Comparison of ENCODE assay signal across 15 mouse cellular contexts in the genomic region with DNA sequence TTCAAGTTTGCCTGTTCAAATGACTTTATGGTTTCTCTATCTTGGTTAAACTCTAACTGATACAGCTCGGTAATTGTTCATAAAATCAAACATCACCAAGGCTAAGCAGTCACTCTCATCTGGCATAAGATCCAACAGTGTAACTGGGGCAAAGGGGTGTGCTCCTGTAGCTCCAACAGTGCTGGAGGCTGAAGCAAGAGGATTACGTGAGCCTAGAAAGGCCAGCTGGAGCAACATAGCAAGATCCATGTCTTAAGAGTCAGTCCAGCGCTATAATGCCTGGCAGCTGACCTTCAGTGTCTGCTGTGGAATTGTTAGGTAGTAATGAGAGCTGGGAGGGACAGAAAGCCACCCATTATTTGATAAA. TPM values are rescaled to one million over a fixed set of nuclear protein-coding genes. Genes with fewer than 3 reads are reported as not detected.
A peak's percentile ranks its signal among the peaks of the same experiment; 100 is the strongest.
DNase-seq lines count a peak whose midpoint lies in the region; ATAC-seq and TF ChIP-seq lines count a peak whose summit lies in the region.
"Had no signal": no experiment of that assay in that cellular context is flagged by ENCODE, and none has a peak within 500 bp of the region (broad histone marks: within the 10 kb centered on the region; RNA-seq: fewer than 3 reads in every experiment).

No protein-coding gene starts in this region.

- H3K9me3 ChIP-seq in intestine, embryonic 14.5 days (ENCODE audit: control insufficient read depth, low read length), result no peaks in the 10 kb centered on the region
- no peaks in the 10 kb centered on the region for H3K9me3 ChIP-seq in stomach, embryonic 16.5 days (replicated peaks; ENCODE audit: control insufficient read depth, low read length)
- H3K9me3 ChIP-seq: G1E; hindbrain, embryonic 10.5 days; limb, embryonic 10.5 days; liver, embryonic 15.5 days; midbrain, embryonic 15.5 days had no signal

- no peak overlapping the region for H3K4me3 ChIP-seq in lung, adult 2 months (replicated peaks; ENCODE audit: extremely low read depth, low read depth, low read length)
- no peak overlapping the region for H3K4me3 ChIP-seq in intestine, embryonic 14.5 days (ENCODE audit: low read depth, low read length)
- no peak overlapping the region for H3K4me3 ChIP-seq in stomach, embryonic 16.5 days (replicated peaks; ENCODE audit: low read length)
- H3K4me3 ChIP-seq: hindbrain, embryonic 10.5 days; limb, embryonic 10.5 days; liver, embryonic 15.5 days; midbrain, embryonic 15.5 days had no signal

- H3K9ac ChIP-seq in intestine, embryonic 14.5 days (ENCODE audit: low read length), result no peak overlapping the region
- no peak overlapping the region for H3K9ac ChIP-seq in stomach, embryonic 16.5 days (ENCODE audit: low read length)
- H3K9ac ChIP-seq: liver, embryonic 15.5 days; midbrain, embryonic 15.5 days had no signal

- 0 out of 2 replicates have a peak, but pooled peaks have one; percentile 40 for ATAC-seq in intestine, embryonic 14.5 days (replicated peaks; ENCODE audit: low FRiP score, low TSS enrichment, low read depth)
- ATAC-seq in stomach, embryonic 16.5 days (ENCODE audit: insufficient read depth, low FRiP score), result peak; percentile 56; the same call in 1 of the 2 replicates
- ATAC-seq: midbrain, embryonic 15.5 days had no signal

- H3K27ac ChIP-seq in intestine, embryonic 14.5 days (ENCODE audit: low read depth), result no peak overlapping the region
- peak overlapping the region; percentile 29; the same call in 1 of the 2 replicates for H3K27ac ChIP-seq in stomach, embryonic 16.5 days (ENCODE audit: low read length)
- H3K27ac ChIP-seq: hindbrain, embryonic 10.5 days; limb, embryonic 10.5 days; liver, embryonic 15.5 days; midbrain, embryonic 15.5 days had no signal

- 60% methylated on average over 3 of the region's 3 CpGs for WGBS in lung, adult 2 months
- 73% methylated on average over 3 of the region's 3 CpGs for WGBS in intestine, embryonic 14.5 days
- 67% methylated on average over 3 of the region's 3 CpGs for WGBS in stomach, embryonic 16.5 days

- H3K4me1 ChIP-seq in lung, adult 2 months (ENCODE audit: control insufficient read depth, insufficient read depth, low read length), result peaks cover 5% of the 10 kb centered on the region
- no peaks in the 10 kb centered on the region for H3K4me1 ChIP-seq in intestine, embryonic 14.5 days (replicated peaks; ENCODE audit: control insufficient read depth, insufficient read depth, low read length)
- H3K4me1 ChIP-seq in stomach, embryonic 16.5 days (ENCODE audit: control insufficient read depth, insufficient read depth, low read length), result peaks cover 10% of the 10 kb centered on the region; the same call in 1 of the 2 replicates
- H3K4me1 ChIP-seq: hindbrain, embryonic 10.5 days; limb, embryonic 10.5 days had no signal

- intact Hi-C loops in heart, postnatal 25 days (cut with DNase I), result no loop called here

- TF ChIP-seq CTCF in lung, adult 2 months (IDR thresholded peaks at IDR 0.05; ENCODE audit: insufficient read depth, low read length), result no peak

- 0 out of 2 replicates have a peak, but pooled peaks cover 3% of the 10 kb centered on the region for H3K36me3 ChIP-seq in intestine, embryonic 14.5 days (ENCODE audit: control insufficient read depth, insufficient read depth, low read length)
- H3K36me3 ChIP-seq in stomach, embryonic 16.5 days (ENCODE audit: control insufficient read depth, insufficient read depth, low read length), result no peaks in the 10 kb centered on the region
- H3K36me3 ChIP-seq: midbrain, embryonic 15.5 days had no signal

- TF ChIP-seq POLR2A in lung, adult 2 months (IDR thresholded peaks at IDR 0.05; ENCODE audit: borderline replicate concordance, extremely low read depth, low read depth, low read length), result no peak

- H3K27me3 ChIP-seq in intestine, embryonic 14.5 days (replicated peaks; ENCODE audit: control insufficient read depth, insufficient read depth, low read length), result no peaks in the 10 kb centered on the region
- H3K27me3 ChIP-seq in stomach, embryonic 16.5 days (ENCODE audit: control insufficient read depth, insufficient read depth, low read length), result no peaks in the 10 kb centered on the region
- H3K27me3 ChIP-seq: liver, embryonic 15.5 days; midbrain, embryonic 15.5 days had no signal

- DNase-seq in heart, adult 8-10 months (ENCODE audit: low spot score), result peak; percentile 9
- no peak for DNase-seq in heart, postnatal 25 days (ENCODE audit: low spot score)
- DNase-seq in lung, postnatal 25 days (ENCODE audit: low spot score), result peak; percentile 21
- no peak for DNase-seq in lung, adult 2 months
- no peak for DNase-seq in intestine, embryonic 14.5 days (ENCODE audit: low spot score)
- DNase-seq in urinary bladder, adult 18-20 months (ENCODE audit: low spot score in 2 of 2), result no peak
- DNase-seq: right cerebral cortex, postnatal 14 days; thymus, adult 2 months had no signal

- no peak overlapping the region for H3K4me2 ChIP-seq in intestine, embryonic 14.5 days (ENCODE audit: low read length)
- H3K4me2 ChIP-seq in stomach, embryonic 16.5 days (ENCODE audit: low read depth, low read length), result no peak overlapping the region
- H3K4me2 ChIP-seq: liver, embryonic 15.5 days; midbrain, embryonic 15.5 days had no signal

RNA-seq across cellular contexts. Expression of a gene that starts 10.5 kb away (rescaled TPM):
- 10 to 100 TPM; 16.3 to 23.0 (median 21.1) TPM for total RNA-seq in heart, adult 8-10 months (2022)
- 10 to 100 TPM; 25.0 to 26.1 TPM for total RNA-seq in heart, postnatal 25 days (2021)
- polyA plus RNA-seq in lung, adult 2 months (2012; rRNA removed), result 15.2 and 20.7 TPM in 2 replicates
- 316 and 325 TPM in 2 replicates for polyA plus RNA-seq in intestine, embryonic 14.5 days (2014; fragmentation: Nextera tagmentation; extraction: Ambion mirVana)
- 216 and 218 TPM in 2 replicates for polyA plus RNA-seq in stomach, embryonic 16.5 days (2015; fragmentation: Nextera tagmentation; extraction: Ambion mirVana)

RNA-seq across cellular contexts. Expression of a gene that starts 11.0 kb away (rescaled TPM):
- total RNA-seq in heart, adult 8-10 months (2022), result 10 to 100 TPM; 13.7 to 17.9 (median 14.7) TPM
- total RNA-seq in heart, postnatal 25 days (2021), result 10 to 100 TPM; 17.2 to 18.2 TPM
- polyA plus RNA-seq in lung, adult 2 months (2012; rRNA removed), result 49.8 and 63.9 TPM in 2 replicates
- polyA plus RNA-seq in intestine, embryonic 14.5 days (2014; fragmentation: Nextera tagmentation; extraction: Ambion mirVana), result 26.1 and 29.4 TPM in 2 replicates
- 31.4 and 31.5 TPM in 2 replicates for polyA plus RNA-seq in stomach, embryonic 16.5 days (2015; fragmentation: Nextera tagmentation; extraction: Ambion mirVana)

RNA-seq across cellular contexts. Expression of a gene that starts 37.7 kb away (rescaled TPM):
- under 1 TPM in 2 of 4 experiments, not detected in 2; 0.09 to 0.20 TPM for total RNA-seq in heart, adult 8-10 months (2022)
- not detected for total RNA-seq in heart, postnatal 25 days (2021)
- 20.3 and 20.5 TPM in 2 replicates for polyA plus RNA-seq in lung, adult 2 months (2012; rRNA removed)
- polyA plus RNA-seq in intestine, embryonic 14.5 days (2014; fragmentation: Nextera tagmentation; extraction: Ambion mirVana), result 11.8 and 12.1 TPM in 2 replicates
- 4.4 and 4.6 TPM in 2 replicates for polyA plus RNA-seq in stomach, embryonic 16.5 days (2015; fragmentation: Nextera tagmentation; extraction: Ambion mirVana)
- total RNA-seq: megakaryocyte progenitor cell, adult 5-6 weeks had no signal
- polyA plus RNA-seq: G1E had no signal

Comparison
In these comparisons a context has a peak if more than half of its experiments do, and no peak if none do; other contexts are left out.
1. DNase-seq: peak in heart, adult 8-10 months (single experiment) and lung, postnatal 25 days (single experiment); none in heart, postnatal 25 days (single experiment), lung, adult 2 months (single experiment), intestine, embryonic 14.5 days (single experiment) and urinary bladder, adult 18-20 months (0 of 2).
2. RNA of a gene that starts 10.5 kb away (polyA plus RNA-seq): 316 to 325 TPM in intestine, embryonic 14.5 days and 216 to 218 TPM in stomach, embryonic 16.5 days; 15.2 to 20.7 TPM in lung, adult 2 months; every median in the first group is over 10 times any median in the second.